Comparison of ENCODE assay signal across 9 mouse cellular contexts in the genomic region with DNA sequence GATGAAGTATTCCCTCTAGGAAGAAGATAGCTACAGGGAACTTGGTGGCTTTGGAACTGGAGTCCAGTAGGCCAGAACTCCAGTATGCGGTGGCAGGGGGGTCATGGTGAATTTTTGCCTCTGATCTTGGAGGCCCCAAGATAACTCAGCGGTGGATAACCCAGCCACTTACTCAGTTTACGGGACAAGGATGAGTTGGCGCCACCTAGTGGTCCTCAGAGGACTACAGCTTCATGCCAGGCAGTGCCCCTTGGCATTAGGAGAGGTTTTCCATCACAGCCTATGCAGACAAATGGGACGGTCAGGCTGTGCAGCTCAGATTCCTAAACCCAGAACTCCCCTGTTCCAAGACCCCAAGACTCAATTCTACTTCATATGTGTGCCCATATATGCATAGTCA. TPM values are rescaled to one million over a fixed set of nuclear protein-coding genes. Genes with fewer than 3 reads are reported as not detected.
DNase-seq lines count a peak whose midpoint lies in the region; ATAC-seq lines count a peak whose summit lies in the region.
"Had no signal": no experiment of that assay in that cellular context is flagged by ENCODE, and none has a peak within 500 bp of the region (broad histone marks: within the 10 kb centered on the region; RNA-seq: fewer than 3 reads in every experiment).

No protein-coding gene starts in this region.

- H3K27me3 ChIP-seq in midbrain, embryonic 13.5 days = no peaks in the 10 kb centered on the region
- H3K27me3 ChIP-seq: limb, embryonic 13.5 days had no signal

- no peak overlapping the region for H3K9ac ChIP-seq in midbrain, embryonic 13.5 days (replicated peaks)
- H3K9ac ChIP-seq: limb, embryonic 13.5 days had no signal

- no peak overlapping the region for H3K4me2 ChIP-seq in midbrain, embryonic 13.5 days (replicated peaks)
- H3K4me2 ChIP-seq: limb, embryonic 13.5 days had no signal

- peak; percentile 89 for DNase-seq in layer of hippocampus, adult 11-12 months (ENCODE audit: low spot score)
- no peak for DNase-seq in layer of hippocampus, adult 9-10 months (ENCODE audit: low spot score)
- peak; percentile 69 for DNase-seq in T-cell, adult 2 months (ENCODE audit: low spot score)
- DNase-seq in gastrocnemius, postnatal 25 days = peak; percentile 69
- DNase-seq in layer of hippocampus, adult 9-11 months = peak; percentile 81
- DNase-seq in spleen, postnatal 36 days (ENCODE audit: low spot score in 2 of 2) = peak; percentile 60 to 67

- H3K27ac ChIP-seq in midbrain, embryonic 13.5 days = peak overlapping the region; percentile 32; the same call in 1 of the 2 replicates
- H3K27ac ChIP-seq: limb, embryonic 13.5 days had no signal

- peaks cover 39% of the 10 kb centered on the region for H3K4me1 ChIP-seq in midbrain, embryonic 13.5 days (replicated peaks)

- WGBS in midbrain, embryonic 13.5 days = 26% methylated on average over 5 of the region's 5 CpGs

- H3K36me3 ChIP-seq in midbrain, embryonic 13.5 days = peaks cover 67% of the 10 kb centered on the region

- H3K9me3 ChIP-seq in midbrain, embryonic 13.5 days = no peaks in the 10 kb centered on the region
- H3K9me3 ChIP-seq: limb, embryonic 13.5 days had no signal

- H3K4me3 ChIP-seq in midbrain, embryonic 13.5 days (replicated peaks) = no peak overlapping the region
- H3K4me3 ChIP-seq: limb, embryonic 13.5 days had no signal

- peak; percentile 75 for ATAC-seq in common myeloid progenitor, adult 5-6 weeks (replicated peaks; ENCODE audit: low read depth, poor library complexity, severe bottlenecking)
- ATAC-seq in midbrain, embryonic 13.5 days = peak; percentile 44

RNA-seq across cellular contexts. Expression of a gene that starts 8.0 kb away (rescaled TPM):
- 22.4 and 24.1 TPM in 2 replicates for total RNA-seq in common myeloid progenitor, adult 5-6 weeks (2017)
- total RNA-seq in gastrocnemius, postnatal 25 days (2021) = 10 to 100 TPM; 24.1 to 24.6 TPM
- polyA plus RNA-seq in midbrain, embryonic 13.5 days (2015; fragmentation: Nextera tagmentation; extraction: Ambion mirVana) = 13.6 and 14.9 TPM in 2 replicates

RNA-seq across cellular contexts. Expression of a gene that starts 11.9 kb away (rescaled TPM):
- total RNA-seq in common myeloid progenitor, adult 5-6 weeks (2017) = 8.7 and 10.5 TPM in 2 replicates
- 1 to 10 TPM; 7.4 to 7.8 TPM for total RNA-seq in gastrocnemius, postnatal 25 days (2021)
- 20.8 and 27.6 TPM in 2 replicates for polyA plus RNA-seq in midbrain, embryonic 13.5 days (2015; fragmentation: Nextera tagmentation; extraction: Ambion mirVana)

RNA-seq across cellular contexts. Expression of a gene that starts 13.5 kb away (rescaled TPM):
- total RNA-seq in common myeloid progenitor, adult 5-6 weeks (2017) = 5.9 and 9.4 TPM in 2 replicates
- total RNA-seq in gastrocnemius, postnatal 25 days (2021) = 1 to 10 TPM in 1 of 2 experiments, under 1 TPM in 1; 0.26 to 2.1 TPM
- polyA plus RNA-seq in midbrain, embryonic 13.5 days (2015; fragmentation: Nextera tagmentation; extraction: Ambion mirVana) = 2.4 and 2.6 TPM in 2 replicates

RNA-seq across cellular contexts. Expression of a gene that starts 14.4 kb away (rescaled TPM):
- total RNA-seq in common myeloid progenitor, adult 5-6 weeks (2017) = 3.1 and 3.5 TPM in 2 replicates
- total RNA-seq in gastrocnemius, postnatal 25 days (2021) = 1 to 10 TPM; 3.6 to 3.7 TPM
- 16.2 and 16.3 TPM in 2 replicates for polyA plus RNA-seq in midbrain, embryonic 13.5 days (2015; fragmentation: Nextera tagmentation; extraction: Ambion mirVana)

RNA-seq across cellular contexts. Expression of a gene that starts 17.6 kb away (rescaled TPM):
- 0.82 and 0.92 TPM in 2 replicates for total RNA-seq in common myeloid progenitor, adult 5-6 weeks (2017)
- not detected for total RNA-seq in gastrocnemius, postnatal 25 days (2021)
- polyA plus RNA-seq in midbrain, embryonic 13.5 days (2015; fragmentation: Nextera tagmentation; extraction: Ambion mirVana) = 0.12 and 0.14 TPM in 2 replicates
- polyA plus RNA-seq: limb, embryonic 13.5 days had no signal
